Mouse (Mus musculus) embryonic fibroblast, embryonic 13.5 days (primary cell): ENCODE results near the gene Ncf4. TPM values are rescaled to one million over a fixed set of nuclear protein-coding genes. Genes with fewer than 3 reads are reported as not detected.

Experiments used
- H3K27ac ChIP-seq: 2 replicates; pipeline ENCODE4 v1.5.1; 2012; ENCODE audit warnings: low read length, control low read depth, inconsistent platforms; ENCODE audit not compliant: insufficient read depth
- H3K4me1 ChIP-seq: 2 replicates; pipeline ENCODE4 v1.6.1; 2011; ENCODE audit warnings: low read length; ENCODE audit not compliant: control insufficient read depth, insufficient read depth
- H3K4me3 ChIP-seq: 2 replicates; pipeline ENCODE4 v1.5.1; 2011; ENCODE audit warnings: mild to moderate bottlenecking, control low read depth, low read length; ENCODE audit not compliant: insufficient read depth
- CTCF ChIP-seq: IDR thresholded peaks from 2 replicates; pipeline ENCODE4 v1.5.1; 2011; ENCODE audit warnings: mild to moderate bottlenecking, control low read depth, low read length, moderate library complexity, borderline replicate concordance; ENCODE audit not compliant: insufficient read depth
- POLR2A ChIP-seq: IDR thresholded peaks from 2 replicates; pipeline ENCODE4 v1.6.1; 2011; ENCODE audit warnings: low read depth, mild to moderate bottlenecking, control low read depth, low read length, moderate library complexity
- polyA plus RNA-seq: library from polyadenylated mRNA; stranded (reverse); fragments of >200 nt; gene quantifications from 2 replicates; pipeline ENCODE4 v1.2.4, GENCODE M21; 2011; ENCODE audit warnings: low read depth; ENCODE audit not compliant: missing spikeins, insufficient read length

The Ncf4 gene
- polyA plus RNA-seq, 1 experiment = 1.3 TPM

DNA sequence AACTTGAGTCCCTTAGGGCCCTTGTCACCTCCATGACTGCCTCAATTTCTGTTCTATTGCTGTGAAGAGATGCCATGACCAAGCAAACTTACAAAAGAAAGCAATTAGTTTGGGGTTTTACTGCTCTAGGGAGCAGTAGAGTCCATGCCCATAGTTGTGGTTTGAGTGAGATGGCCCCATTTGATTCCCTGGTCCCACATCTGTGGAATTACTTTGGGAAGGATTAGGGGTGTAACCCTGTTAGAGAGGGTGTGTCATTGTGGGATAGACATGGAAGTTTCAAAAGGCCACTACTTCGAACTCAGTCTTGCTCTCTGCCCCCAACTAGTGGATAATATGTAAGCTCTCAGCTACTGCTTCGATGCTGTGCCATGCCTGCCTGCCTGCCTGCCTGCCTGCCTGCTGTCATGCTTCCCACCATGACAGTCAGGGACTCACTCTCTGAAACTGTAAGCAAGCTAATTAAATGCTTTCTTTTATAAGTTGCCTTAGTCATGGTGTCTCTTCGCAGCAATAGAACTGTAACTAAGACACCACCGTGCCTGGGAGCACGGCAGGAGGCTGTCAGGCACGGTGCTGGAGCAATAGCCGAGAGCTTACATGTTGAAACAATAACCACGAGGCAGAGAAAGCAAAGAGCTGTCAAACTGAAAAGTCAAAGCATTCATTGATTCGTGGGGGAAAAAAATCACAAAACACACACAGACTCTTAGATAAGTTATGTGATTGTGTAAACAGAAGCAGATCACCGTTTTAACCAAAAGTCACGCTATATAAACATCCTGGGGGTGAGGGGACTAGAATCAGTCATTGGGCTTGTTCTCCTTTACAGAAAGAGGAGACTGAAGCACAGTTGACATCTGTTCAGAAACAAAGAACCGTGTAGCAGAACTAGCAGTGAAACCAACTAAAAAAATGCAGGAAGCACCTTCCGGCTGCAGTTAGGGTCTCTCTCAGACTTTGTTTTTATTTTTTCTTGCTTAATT lies 13.0 kb upstream of the Ncf4 start:
- Histone ChIP-seq H3K4me3 (no peak overlapping the region), H3K27ac (no peak overlapping the region), H3K4me1 (no peaks in the 10 kb centered on the region)
- no peak for TF ChIP-seq POLR2A
- no peak for TF ChIP-seq CTCF

- Histone ChIP-seq H3K4me3 (no peak overlapping the region), H3K27ac (no peak overlapping the region), H3K4me1 (no peaks in the 10 kb centered on the region)
- no peak for TF ChIP-seq CTCF
- TF ChIP-seq POLR2A = no peak
Observed at GRCm38 (mm10) chr15:78234823-78235509, 9.6 kb upstream of the Ncf4 start.

DNA sequence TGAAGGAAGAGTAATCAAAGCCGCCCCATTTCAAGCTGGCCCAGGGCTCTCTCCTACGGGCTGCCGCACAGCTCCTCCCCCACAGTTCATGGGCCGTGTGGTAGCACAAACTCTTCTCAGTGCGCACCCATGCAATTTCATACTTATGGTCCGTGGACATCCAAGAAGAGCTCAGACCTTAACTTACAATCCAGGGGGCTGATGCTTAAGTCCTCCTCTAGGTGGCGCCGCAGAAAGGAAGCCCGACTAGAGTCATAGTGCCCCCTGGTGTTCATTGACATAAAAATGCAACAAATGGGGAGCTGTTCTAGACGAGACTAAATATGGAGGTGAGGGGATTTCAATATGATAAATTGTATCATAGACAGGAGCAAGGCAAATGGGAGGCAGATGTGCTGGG lies 5.1 kb upstream of the Ncf4 start:
- H3K4me1 ChIP-seq = no peaks in the 10 kb centered on the region
- peak; percentile 41; the same call in 1 of the 2 replicates for TF ChIP-seq CTCF
- TF ChIP-seq POLR2A = no peak
- H3K4me3 ChIP-seq = no peak overlapping the region
- H3K27ac ChIP-seq = no peak overlapping the region

DNA sequence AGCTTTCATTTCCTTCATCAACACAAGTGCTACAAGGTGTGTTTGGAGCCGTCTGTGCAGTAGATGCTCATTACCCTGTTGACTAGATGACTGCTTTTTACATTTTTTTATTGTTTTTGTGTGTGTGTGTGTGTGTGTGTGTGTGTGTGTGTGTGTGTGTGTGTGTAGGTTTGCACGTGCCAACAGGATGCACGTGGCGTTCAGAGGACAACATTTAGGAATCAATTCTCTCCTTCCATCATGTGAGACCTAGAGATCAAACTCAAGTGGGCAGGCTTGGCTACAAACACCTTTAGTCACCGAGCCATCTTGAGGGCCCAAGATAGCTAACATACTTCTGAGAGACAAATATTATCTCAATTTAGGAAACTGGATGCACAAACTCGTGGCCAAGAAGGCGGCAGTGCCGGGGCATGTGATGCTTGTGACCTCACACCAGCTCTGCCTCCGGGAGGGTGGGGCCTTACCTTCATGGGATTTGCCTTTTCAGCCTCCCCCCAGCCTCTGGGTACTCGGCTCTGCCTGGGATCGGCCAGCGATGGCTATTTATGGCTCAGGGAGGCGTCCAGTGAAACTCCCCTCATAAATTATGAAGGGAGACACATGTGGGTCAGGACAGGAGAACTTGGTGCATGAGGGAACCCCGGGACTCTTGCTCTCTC lies 4.5 kb upstream of the Ncf4 start:
- Histone ChIP-seq H3K27ac (no peak overlapping the region), H3K4me1 (no peaks in the 10 kb centered on the region), H3K4me3 (no peak overlapping the region)
- TF ChIP-seq POLR2A (no peak), CTCF (no peak)

DNA sequence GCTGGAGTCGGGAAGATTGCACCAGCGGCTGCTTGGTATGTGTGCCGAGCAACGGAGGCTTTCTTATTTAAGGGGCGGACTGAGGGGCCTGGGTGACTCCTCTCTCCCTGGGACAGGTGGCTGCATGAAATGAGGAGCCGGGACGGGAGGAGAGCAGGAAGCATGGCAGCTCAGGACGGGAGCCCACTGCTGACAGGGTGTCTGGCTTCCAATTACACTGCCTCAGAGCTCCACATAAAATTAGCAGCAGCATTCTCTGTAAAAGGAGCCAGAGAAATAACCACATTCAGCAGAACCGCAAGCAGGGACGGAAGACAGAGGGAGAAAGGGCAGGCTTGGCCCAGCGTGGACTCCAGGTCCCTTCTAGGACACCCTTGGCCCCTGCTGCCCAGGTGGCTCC lies 3.3 kb upstream of the Ncf4 start:
- TF ChIP-seq POLR2A (no peak), CTCF (no peak)
- H3K27ac ChIP-seq = no peak overlapping the region
- H3K4me1 ChIP-seq = no peaks in the 10 kb centered on the region
- no peak overlapping the region for H3K4me3 ChIP-seq

GRCm38 (mm10) chr15:78243061-78243460 lies 1.5 kb upstream of the Ncf4 start:
- no peak overlapping the region for H3K27ac ChIP-seq
- H3K4me1 ChIP-seq = no peaks in the 10 kb centered on the region
- H3K4me3 ChIP-seq = no peak overlapping the region
- no peak for TF ChIP-seq POLR2A
- no peak for TF ChIP-seq CTCF

DNA sequence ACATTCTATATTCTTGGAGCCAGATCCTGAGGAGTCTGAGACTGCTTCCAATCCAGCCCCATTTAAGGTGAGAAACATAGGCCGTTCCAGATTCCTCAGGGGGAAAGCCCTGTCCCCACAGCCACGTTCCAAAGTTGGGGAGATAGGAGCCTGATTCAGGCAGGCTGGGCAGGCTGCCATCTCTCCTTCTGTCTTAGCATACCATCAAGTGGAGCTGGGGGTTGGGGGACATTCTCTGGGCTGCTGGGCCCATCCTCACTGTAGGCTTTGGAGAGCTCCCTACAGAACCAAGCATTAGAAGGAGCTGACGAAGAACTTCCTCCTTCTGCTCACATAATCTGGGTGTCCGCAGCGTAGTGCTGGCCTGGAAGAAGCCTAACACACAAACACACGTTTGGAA lies 827 bp upstream of the Ncf4 start:
- TF ChIP-seq CTCF (no peak), POLR2A (no peak)
- Histone ChIP-seq H3K4me1 (no peaks in the 10 kb centered on the region), H3K4me3 (no peak overlapping the region), H3K27ac (no peak overlapping the region)

GRCm38 (mm10) chr15:78246143-78247116 lies 1.8 kb downstream of the Ncf4 start:
- no peak for TF ChIP-seq POLR2A
- TF ChIP-seq CTCF = no peak
- Histone ChIP-seq H3K4me1 (no peaks in the 10 kb centered on the region), H3K4me3 (no peak overlapping the region), H3K27ac (no peak overlapping the region)

- Histone ChIP-seq H3K27ac (no peak overlapping the region), H3K4me3 (no peak overlapping the region), H3K4me1 (no peaks in the 10 kb centered on the region)
- TF ChIP-seq POLR2A (no peak), CTCF (no peak)
Observed at GRCm38 (mm10) chr15:78247659-78248058, 3.1 kb downstream of the Ncf4 start.
